Mouse (Mus musculus): ENCODE measurements around the gene Gm11239.
"Not testable (repeated sequence)": the region's sequence is repeated elsewhere in the genome, so short reads cannot be mapped to it uniquely, and the experiment has no call there.

GRCm38 (mm10) chr4:73622684-73623083 lies 45.5 kb upstream of the Gm11239 start, which contains the start of gene Gm11237:
- not testable (repeated sequence) for TF ChIP-seq CTCF (IDR thresholded peaks at IDR 0.05; ENCODE audit: control insufficient read depth, insufficient read depth, low read length); POLR2A (IDR thresholded peaks at IDR 0.05; ENCODE audit: borderline replicate concordance, control insufficient read depth, low read depth, low read length)
